Mouse (Mus musculus): ENCODE results near the gene Slc26a9. TPM values are rescaled to one million over a fixed set of nuclear protein-coding genes. Genes with fewer than 3 reads are reported as not detected.
"Not testable (repeated sequence)": the region's sequence is repeated elsewhere in the genome, so short reads cannot be mapped to it uniquely, and the experiment has no call there.

The Slc26a9 gene
- polyA plus RNA-seq, 1 experiment = 0.02 TPM

DNA sequence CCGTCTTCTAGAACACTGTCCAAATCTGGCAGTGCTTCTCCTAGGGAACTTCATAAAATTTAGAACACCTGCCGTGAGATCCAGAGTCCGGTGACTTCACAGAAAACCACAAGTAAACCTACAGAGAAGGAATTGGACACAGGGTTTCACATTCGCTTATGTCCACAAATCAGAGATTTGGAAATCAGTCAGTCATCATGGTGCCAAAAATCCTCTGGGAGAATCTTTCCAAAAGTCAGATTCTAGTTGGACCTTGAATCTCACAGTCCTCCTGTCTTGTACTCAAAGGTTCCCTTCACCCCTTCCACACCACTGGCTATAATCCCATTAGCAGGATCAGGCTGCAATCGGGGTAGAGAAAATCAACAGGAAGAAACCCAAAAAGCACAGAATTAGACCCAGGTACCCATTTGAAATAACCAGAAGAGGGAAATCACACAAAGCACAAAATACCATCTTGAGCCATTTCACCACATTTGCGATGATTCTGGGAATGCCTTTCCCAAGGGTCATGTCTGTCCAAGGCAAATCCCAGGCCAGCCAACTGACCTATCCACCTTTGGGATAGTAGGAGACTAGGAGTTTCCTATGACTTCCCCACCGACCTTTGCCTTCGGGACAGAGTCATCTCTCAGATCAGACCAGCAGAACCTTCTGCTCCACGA is 68.9 kb downstream of the Slc26a9 start:
- no peaks in the 10 kb centered on the region for H3K4me1 ChIP-seq (ENCODE audit: control insufficient read depth, insufficient read depth, low read length)
- H3K27ac ChIP-seq (ENCODE audit: insufficient read depth, low read length) = no peak overlapping the region
- TF ChIP-seq CTCF (IDR thresholded peaks at IDR 0.05; ENCODE audit: extremely low read depth, insufficient read depth, low read length) = no peak
- TF ChIP-seq POLR2A (IDR thresholded peaks at IDR 0.05; ENCODE audit: extremely low read depth, insufficient read depth, low read length) = no peak
- H3K4me3 ChIP-seq (ENCODE audit: insufficient read depth, low read length) = no peak overlapping the region

GRCm38 (mm10) chr1:131813731-131814130 is 69.9 kb downstream of the Slc26a9 start:
- no peak overlapping the region for H3K27ac ChIP-seq (ENCODE audit: insufficient read depth, low read length)
- TF ChIP-seq CTCF (IDR thresholded peaks at IDR 0.05; ENCODE audit: extremely low read depth, insufficient read depth, low read length) (no peak), POLR2A (IDR thresholded peaks at IDR 0.05; ENCODE audit: extremely low read depth, insufficient read depth, low read length) (no peak)
- no peaks in the 10 kb centered on the region for H3K4me1 ChIP-seq (ENCODE audit: control insufficient read depth, insufficient read depth, low read length)
- no peak overlapping the region for H3K4me3 ChIP-seq (ENCODE audit: insufficient read depth, low read length)

GRCm38 (mm10) chr1:131814191-131814590 is 70.4 kb downstream of the Slc26a9 start:
- Histone ChIP-seq H3K4me3 (ENCODE audit: insufficient read depth, low read length) (no peak overlapping the region), H3K4me1 (ENCODE audit: control insufficient read depth, insufficient read depth, low read length) (no peaks in the 10 kb centered on the region), H3K27ac (ENCODE audit: insufficient read depth, low read length) (no peak overlapping the region)
- TF ChIP-seq CTCF (IDR thresholded peaks at IDR 0.05; ENCODE audit: extremely low read depth, insufficient read depth, low read length) = no peak
- TF ChIP-seq POLR2A (IDR thresholded peaks at IDR 0.05; ENCODE audit: extremely low read depth, insufficient read depth, low read length) = no peak

DNA sequence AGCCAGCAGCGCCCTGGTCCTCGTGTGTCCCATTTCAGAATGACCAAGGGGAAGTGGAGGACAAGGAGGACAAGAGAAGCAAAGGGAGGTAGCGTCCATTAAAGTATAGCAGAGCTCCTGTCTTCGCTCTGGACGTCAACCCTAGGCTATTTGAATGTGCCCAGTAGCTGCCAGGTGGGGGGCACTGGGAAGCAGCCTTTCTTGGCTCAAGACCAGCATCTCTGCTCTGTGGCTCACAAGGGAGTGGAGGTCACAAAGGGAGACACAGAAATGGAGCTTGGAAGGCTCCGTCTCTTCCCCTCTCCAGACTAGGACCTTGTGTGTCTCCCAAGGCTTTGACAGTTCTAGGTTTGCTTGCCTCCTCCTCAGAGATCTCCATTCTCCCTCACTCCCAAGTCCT is 73.1 kb downstream of the Slc26a9 start:
- Histone ChIP-seq H3K4me1 (ENCODE audit: control insufficient read depth, insufficient read depth, low read length) (peaks cover 4% of the 10 kb centered on the region; the same call in 1 of the 2 replicates), H3K4me3 (ENCODE audit: insufficient read depth, low read length) (no peak overlapping the region), H3K27ac (ENCODE audit: insufficient read depth, low read length) (no peak overlapping the region)
- TF ChIP-seq POLR2A (IDR thresholded peaks at IDR 0.05; ENCODE audit: extremely low read depth, insufficient read depth, low read length) (no peak), CTCF (IDR thresholded peaks at IDR 0.05; ENCODE audit: extremely low read depth, insufficient read depth, low read length) (no peak)

DNA sequence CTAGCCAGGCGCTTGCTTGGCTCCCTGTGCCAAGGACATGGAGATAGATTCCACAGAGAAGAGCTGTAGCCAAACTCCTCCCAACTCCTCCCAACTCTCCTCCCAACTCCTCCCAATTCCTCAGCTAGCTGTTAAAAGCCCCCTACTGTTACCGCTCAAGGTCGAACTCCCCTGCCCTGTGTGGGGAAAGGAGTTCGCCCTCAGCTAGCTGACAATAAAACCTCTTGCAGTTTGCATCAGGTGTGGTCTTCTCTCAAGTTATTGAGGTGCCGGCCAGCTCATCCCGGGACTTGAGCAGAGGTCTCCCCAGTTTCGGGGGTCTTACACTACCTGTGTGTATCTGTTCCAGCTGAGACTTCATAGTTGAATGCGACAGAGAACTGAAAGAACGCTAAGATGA is 76.5 kb downstream of the Slc26a9 start:
- not testable (repeated sequence) for H3K4me3 ChIP-seq (ENCODE audit: insufficient read depth, low read length); H3K4me1 ChIP-seq (ENCODE audit: control insufficient read depth, insufficient read depth, low read length); H3K27ac ChIP-seq (ENCODE audit: insufficient read depth, low read length)

GRCm38 (mm10) chr1:131820887-131821328 is 77.1 kb downstream of the Slc26a9 start:
- no peak overlapping the region for H3K27ac ChIP-seq (ENCODE audit: insufficient read depth, low read length)
- TF ChIP-seq POLR2A (IDR thresholded peaks at IDR 0.05; ENCODE audit: extremely low read depth, insufficient read depth, low read length) = no peak
- TF ChIP-seq CTCF (IDR thresholded peaks at IDR 0.05; ENCODE audit: extremely low read depth, insufficient read depth, low read length) = no peak
- H3K4me3 ChIP-seq (ENCODE audit: insufficient read depth, low read length) = no peak overlapping the region
- H3K4me1 ChIP-seq (ENCODE audit: control insufficient read depth, insufficient read depth, low read length) = peaks cover 7% of the 10 kb centered on the region; the same call in 1 of the 2 replicates

Other genes starting within 250 kb of the Slc26a9 start
- 41.2 and 42.8 TPM in 2 replicates for gene Srgap2, start 216.7 kb upstream of the Slc26a9 start, polyA plus RNA-seq (2012; rRNA removed)
- gene Fam72a, start 216.1 kb upstream of the Slc26a9 start, polyA plus RNA-seq (2012; rRNA removed) = 1.0 and 1.2 TPM in 2 replicates
- gene Avpr1b, start 144.8 kb upstream of the Slc26a9 start, polyA plus RNA-seq (2012; rRNA removed) = 0.04 TPM in 1 of 2 replicates, not detected in the other
- not detected in 2 replicates for gene Ctse, start 105.7 kb upstream of the Slc26a9 start, polyA plus RNA-seq (2012; rRNA removed)
- 4.3 and 5.1 TPM in 2 replicates for gene Rab7b, start 55.3 kb upstream of the Slc26a9 start, polyA plus RNA-seq (2012; rRNA removed)
- 1.4 and 2.1 TPM in 2 replicates for gene Pm20d1, start 53.4 kb downstream of the Slc26a9 start, polyA plus RNA-seq (2012; rRNA removed)
- gene Slc41a1, start 83.5 kb downstream of the Slc26a9 start, polyA plus RNA-seq (2012; rRNA removed) = 35.8 and 40.6 TPM in 2 replicates
- 9.3 and 10.2 TPM in 2 replicates for gene Rab29, start 123.2 kb downstream of the Slc26a9 start, polyA plus RNA-seq (2012; rRNA removed)
- gene Nucks1, start 166.5 kb downstream of the Slc26a9 start, polyA plus RNA-seq (2012; rRNA removed) = 51.4 and 52.2 TPM in 2 replicates
- 1.6 and 2.0 TPM in 2 replicates for gene Slc45a3, start 218.9 kb downstream of the Slc26a9 start, polyA plus RNA-seq (2012; rRNA removed)

Measured in cortical plate, adult 2 months (tissue).